Mouse (Mus musculus) neural tube, embryonic 10.5 days (tissue): ENCODE measurements at regions not wholly inside any gene's neighbourhood (a gene's known extent, or its start where the extent isn't known, plus 50 kb on each side); places are given as distances from the start of the nearest gene placed in this dataset.

Experiments used
- DNase-seq: peaks from one replicate; pipeline ENCODE4 v3.0.0-alpha.2; 2017; ENCODE audit warnings: low spot score; ENCODE audit errors: extremely low spot score

GRCm38 (mm10) chr3:137561986-137562385, 59.4 kb upstream of the Ddit4l start:
- no peak for DNase-seq

GRCm38 (mm10) chr3:137563541-137564080, 57.8 kb upstream of the Ddit4l start:
- no peak for DNase-seq

- DNase-seq = no peak
Measured at GRCm38 (mm10) chr3:137564282-137564681, 57.1 kb upstream of the Ddit4l start.

- DNase-seq = no peak
Measured at GRCm38 (mm10) chr3:137568580-137569313, 52.7 kb upstream of the Ddit4l start.
